Mouse (Mus musculus) ES-E14 (cell line): ENCODE results near the gene Vmn1r193. TPM values are rescaled to one million over a fixed set of nuclear protein-coding genes. Genes with fewer than 3 reads are reported as not detected.
A peak's percentile ranks its signal among the peaks of the same experiment; 100 is the strongest.

Experiments used
- DNase-seq: peaks from one replicate; pipeline ENCODE4 v3.0.0-alpha.2; 2013; ENCODE audit warnings: low read depth, low spot score
- H3K27ac ChIP-seq: 2 replicates; pipeline ENCODE4 v1.5.1; 2012; ENCODE audit warnings: low read depth, mild to moderate bottlenecking, low read length, moderate library complexity, mixed read lengths; ENCODE audit not compliant: poor library complexity, insufficient read depth, severe bottlenecking
- H3K36me3 ChIP-seq: 2 replicates; pipeline ENCODE4 v1.6.1; 2012; ENCODE audit warnings: mild to moderate bottlenecking, low read length, moderate library complexity, mixed read lengths; ENCODE audit not compliant: control insufficient read depth, poor library complexity, insufficient read depth, severe bottlenecking
- H3K4me1 ChIP-seq, 2 experiments: fragments of 150-350 bp in 1 of 2; sonication (generic) in 1 of 2; 2 replicates each; pipeline ENCODE4 v1.6.1; 2012; ENCODE audit warnings: low read length in 2 of 2, mild to moderate bottlenecking in 1 of 2, mixed read lengths in 1 of 2; ENCODE audit not compliant: control insufficient read depth in 2 of 2, insufficient read depth in 2 of 2, poor library complexity in 1 of 2
- H3K4me3 ChIP-seq, 2 experiments: fragments of 150-350 bp in 1 of 2; sonication (generic) in 1 of 2; 2 replicates each; pipeline ENCODE4 v1.5.1; 2012; ENCODE audit warnings: low read length in 2 of 2, low read depth in 1 of 2, mild to moderate bottlenecking in 1 of 2, mixed read lengths in 1 of 2; ENCODE audit not compliant: insufficient read depth in 1 of 2, poor library complexity in 1 of 2, severe bottlenecking in 1 of 2
- H3K9ac ChIP-seq: 2 replicates; pipeline ENCODE4 v1.6.1; 2012; ENCODE audit warnings: low read depth, mild to moderate bottlenecking, low read length, mixed read lengths; ENCODE audit not compliant: poor library complexity, insufficient read depth, severe bottlenecking
- H3K9me3 ChIP-seq: fragments of 150-350 bp; sonication (generic); 2 replicates; pipeline ENCODE4 v1.6.1; 2012; ENCODE audit warnings: low read depth, mild to moderate bottlenecking, low read length; ENCODE audit not compliant: control insufficient read depth, insufficient read depth
- CHD2 ChIP-seq: IDR thresholded peaks from 2 replicates; pipeline ENCODE4 v1.6.1; 2014; ENCODE audit warnings: mild to moderate bottlenecking, low read depth, low read length, inconsistent platforms
- HCFC1 ChIP-seq: IDR thresholded peaks from 2 replicates; pipeline ENCODE4 v1.6.1; 2012; ENCODE audit warnings: low read length, inconsistent platforms, borderline replicate concordance; ENCODE audit not compliant: insufficient read depth
- MAFK ChIP-seq: IDR thresholded peaks from 2 replicates; pipeline ENCODE4 v1.6.1; 2014; ENCODE audit warnings: mild to moderate bottlenecking, low read depth, low read length, inconsistent platforms; ENCODE audit not compliant: insufficient read depth
- ZC3H11A ChIP-seq: IDR thresholded peaks from 2 replicates; pipeline ENCODE4 v1.6.1; 2012; ENCODE audit warnings: low read depth, mild to moderate bottlenecking, inconsistent platforms, low read length, borderline replicate concordance
- ZNF384 ChIP-seq: IDR thresholded peaks from 2 replicates; pipeline ENCODE4 v1.6.1; 2012; ENCODE audit warnings: low read depth, low read length, inconsistent platforms
- in situ Hi-C, 2 experiments: fragments of 600-800 bp; cut with MboI; formaldehyde crosslinking; loops; one replicate each; pipeline ENCODE4 v1.15.1; 2025; ENCODE audit warnings: low sequenced_read_pairs in 2 of 2, inconsistent platforms in 1 of 2; ENCODE audit not compliant: unreplicated experiment in 2 of 2
- total RNA-seq: library from RNA; depleted of rRNA; stranded (reverse); fragments of 300-350 nt; gene quantifications from 2 replicates; pipeline ENCODE4 v1.2.3, GENCODE M21; 2012; rRNA removed

The Vmn1r193 gene
- total RNA-seq, 1 experiment = not detected

DNA sequence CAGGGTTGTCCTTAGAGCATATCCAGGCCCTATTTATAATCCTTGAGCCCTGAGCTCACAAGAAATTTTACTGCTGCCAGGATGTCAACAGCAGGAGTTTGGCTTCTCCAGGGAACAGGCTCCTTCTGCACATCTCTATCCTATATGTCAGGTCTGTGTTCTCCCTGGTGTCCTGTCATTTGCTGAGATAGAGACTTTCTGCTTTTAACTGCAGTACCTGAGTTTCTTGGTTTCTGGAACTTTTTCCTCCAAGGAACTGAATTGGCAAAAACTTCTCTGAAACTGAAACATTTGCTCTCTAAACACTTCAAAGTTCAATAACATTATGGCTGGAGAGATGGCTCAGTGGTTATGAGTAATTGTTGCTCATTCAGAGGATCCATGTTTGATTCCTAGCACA is 31.9 kb downstream of the Vmn1r193 start, which contains the start of gene Vmn1r192:
Gene Vmn1r192, minus strand, starts transcription at position 101 of the 400 bp plus-strand sequence.
- Histone ChIP-seq H3K4me1 (no peaks in the 10 kb centered on the region), H3K36me3 (no peaks in the 10 kb centered on the region), H3K9me3 (no peaks in the 10 kb centered on the region), H3K4me3 (no peak within 1 kb of the TSS), H3K9ac (no peak within 1 kb of the TSS), H3K27ac (no peak within 1 kb of the TSS)
- in situ Hi-C loops = no loop called here
- no peak for DNase-seq
- TF ChIP-seq ZNF384 (no peak), ZC3H11A (no peak), CHD2 (no peak), HCFC1 (no peak), MAFK (no peak)

- TF ChIP-seq ZNF384 (no peak), MAFK (no peak), ZC3H11A (no peak), HCFC1 (no peak), CHD2 (no peak)
- in situ Hi-C loops = no loop called here
These were observed 32.6 kb downstream of the Vmn1r193 start for GRCm38 (mm10) chr13:22190385-22190784.

DNA sequence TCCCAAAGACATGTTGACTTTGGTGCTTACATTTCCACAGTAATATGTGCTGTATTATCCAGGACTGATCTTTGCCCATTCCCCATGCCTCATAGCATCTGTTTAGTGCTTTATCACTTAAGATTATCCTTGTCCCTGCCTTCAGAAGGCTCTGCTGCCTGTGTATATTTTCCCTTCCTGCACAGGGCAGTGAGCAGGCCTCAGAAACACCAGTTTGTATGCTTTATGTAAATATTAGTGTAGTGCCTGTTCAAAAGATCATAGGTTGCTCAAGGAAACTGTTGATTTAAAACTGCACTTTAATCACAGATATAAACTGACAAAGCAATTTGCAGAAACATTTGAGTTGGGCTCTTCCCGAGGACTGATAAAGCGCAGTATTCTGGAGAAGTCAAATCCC is 33.6 kb downstream of the Vmn1r193 start:
- no peak for TF ChIP-seq ZNF384
- TF ChIP-seq MAFK = no peak
- no peak for TF ChIP-seq ZC3H11A
- no peak for TF ChIP-seq HCFC1
- TF ChIP-seq CHD2 = no peak
- H3K36me3 ChIP-seq = no peaks in the 10 kb centered on the region
- H3K27ac ChIP-seq = no peak overlapping the region
- H3K9ac ChIP-seq = no peak overlapping the region
- DNase-seq = no peak
- H3K4me1 ChIP-seq = no peaks in the 10 kb centered on the region
- no peak overlapping the region for H3K4me3 ChIP-seq
- no peaks in the 10 kb centered on the region for H3K9me3 ChIP-seq
- in situ Hi-C loops = no loop called here

More at GRCm38 (mm10) chr13:22190385-22190784, 32.6 kb downstream of the Vmn1r193 start:
- no peaks in the 10 kb centered on the region for H3K9me3 ChIP-seq
- no peak overlapping the region for H3K4me3 ChIP-seq
- no peak overlapping the region for H3K9ac ChIP-seq
- H3K4me1 ChIP-seq = no peaks in the 10 kb centered on the region
- no peaks in the 10 kb centered on the region for H3K36me3 ChIP-seq
- no peak overlapping the region for H3K27ac ChIP-seq
- no peak for DNase-seq

- in situ Hi-C loops = no loop called here
- no peak within 1 kb of the TSS for H3K27ac ChIP-seq
These were observed 39.1 kb downstream of the Vmn1r193 start, which contains the start of gene Vmn1r191 for GRCm38 (mm10) chr13:22183869-22184268. Vmn1r191 (minus strand) TSS chr13:22183969.

DNA sequence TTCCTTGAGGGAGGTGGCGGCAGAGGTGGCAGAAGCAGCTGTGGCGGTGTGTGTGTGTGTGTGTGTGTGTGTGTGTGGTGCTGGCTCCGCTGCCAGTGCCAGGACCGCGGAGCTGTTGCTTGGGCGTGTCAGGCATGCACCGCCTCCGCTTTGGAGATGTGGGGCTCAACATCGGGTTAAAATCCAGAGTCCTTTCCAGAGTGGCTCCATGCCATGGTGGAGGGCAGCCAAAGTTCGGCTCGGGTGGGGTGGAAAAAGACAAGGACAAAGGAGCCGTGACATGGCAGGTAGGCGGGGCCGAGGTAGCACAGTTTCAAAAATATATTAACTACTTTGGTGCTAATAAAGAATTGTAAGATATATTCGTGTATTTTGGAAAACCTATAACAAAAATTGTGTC is 54.5 kb downstream of the Vmn1r193 start:
- Histone ChIP-seq H3K9me3 (no peaks in the 10 kb centered on the region), H3K36me3 (no peaks in the 10 kb centered on the region), H3K4me1 (peaks cover 0 to 2% of the 10 kb centered on the region in 2 experiments; a peak in 1 of 4 replicates), H3K27ac (no peak overlapping the region), H3K9ac (no peak overlapping the region; the same call in 1 of the 2 replicates), H3K4me3 (peak overlapping the region; percentile 38 to 48; a peak in 3 of 4 replicates)
- TF ChIP-seq HCFC1 = no peak
- no peak for TF ChIP-seq MAFK
- TF ChIP-seq ZC3H11A = no peak
- TF ChIP-seq ZNF384 = no peak
- TF ChIP-seq CHD2 = no peak
- no peak for DNase-seq
- in situ Hi-C loops = no loop called here

More at GRCm38 (mm10) chr13:22183869-22184268, 39.1 kb downstream of the Vmn1r193 start, which contains the start of gene Vmn1r191:
- H3K9ac ChIP-seq = no peak within 1 kb of the TSS
- H3K36me3 ChIP-seq = no peaks in the 10 kb centered on the region
- H3K4me1 ChIP-seq = no peaks in the 10 kb centered on the region
- H3K4me3 ChIP-seq = no peak within 1 kb of the TSS
- H3K9me3 ChIP-seq = no peaks in the 10 kb centered on the region
- no peak for DNase-seq
- TF ChIP-seq ZNF384 = no peak
- no peak for TF ChIP-seq CHD2
- no peak for TF ChIP-seq ZC3H11A
- no peak for TF ChIP-seq MAFK
- no peak for TF ChIP-seq HCFC1

Other genes with a start within 250 kb of the Vmn1r193 start
- 0.26 and 0.31 TPM in 2 replicates for gene Pom121l2, start 242.0 kb downstream of the Vmn1r193 start, total RNA-seq
- gene Prss16, start 213.4 kb downstream of the Vmn1r193 start, total RNA-seq = 2.6 and 2.9 TPM in 2 replicates
- gene Hist1h2ah, start 187.6 kb downstream of the Vmn1r193 start, total RNA-seq = 1,543 and 2,450 TPM in 2 replicates
- gene Hist1h2bk, start 187.3 kb downstream of the Vmn1r193 start, total RNA-seq = 1,340 and 1,966 TPM in 2 replicates
- 814 and 830 TPM in 2 replicates for gene Hist1h4i, start 181.8 kb downstream of the Vmn1r193 start, total RNA-seq
- gene Hist1h2ag, start 180.2 kb downstream of the Vmn1r193 start, total RNA-seq = 786 and 868 TPM in 2 replicates
- 1,371 and 1,735 TPM in 2 replicates for gene Hist1h2bj, start 179.9 kb downstream of the Vmn1r193 start, total RNA-seq
- not detected in 2 replicates for gene Vmn1r188, start 138.7 kb downstream of the Vmn1r193 start, total RNA-seq
- not detected in 2 replicates for gene Vmn1r189, start 117.3 kb downstream of the Vmn1r193 start, total RNA-seq
- gene Vmn1r191, start 39.2 kb downstream of the Vmn1r193 start, total RNA-seq = not detected in 2 replicates
- gene Vmn1r192, start 32.0 kb downstream of the Vmn1r193 start, total RNA-seq = not detected in 2 replicates
- gene Vmn1r194, start 21.1 kb upstream of the Vmn1r193 start, total RNA-seq = not detected in 2 replicates
- not detected in 2 replicates for gene Vmn1r195, start 47.4 kb upstream of the Vmn1r193 start, total RNA-seq
- gene Vmn1r196, start 66.8 kb upstream of the Vmn1r193 start, total RNA-seq = not detected in 2 replicates
- gene Vmn1r197, start 101.4 kb upstream of the Vmn1r193 start, total RNA-seq = not detected in 2 replicates
- gene Vmn1r198, start 127.2 kb upstream of the Vmn1r193 start, total RNA-seq = 0.04 TPM in 1 of 2 replicates, not detected in the other
- not detected in 2 replicates for gene Vmn1r199, start 156.7 kb upstream of the Vmn1r193 start, total RNA-seq
- gene Vmn1r200, start 167.2 kb upstream of the Vmn1r193 start, total RNA-seq = not detected in 2 replicates
- gene Vmn1r201, start 248.8 kb upstream of the Vmn1r193 start, total RNA-seq = not detected in 2 replicates